Mouse (Mus musculus): ENCODE measurements around the gene Vmo1.

DNA sequence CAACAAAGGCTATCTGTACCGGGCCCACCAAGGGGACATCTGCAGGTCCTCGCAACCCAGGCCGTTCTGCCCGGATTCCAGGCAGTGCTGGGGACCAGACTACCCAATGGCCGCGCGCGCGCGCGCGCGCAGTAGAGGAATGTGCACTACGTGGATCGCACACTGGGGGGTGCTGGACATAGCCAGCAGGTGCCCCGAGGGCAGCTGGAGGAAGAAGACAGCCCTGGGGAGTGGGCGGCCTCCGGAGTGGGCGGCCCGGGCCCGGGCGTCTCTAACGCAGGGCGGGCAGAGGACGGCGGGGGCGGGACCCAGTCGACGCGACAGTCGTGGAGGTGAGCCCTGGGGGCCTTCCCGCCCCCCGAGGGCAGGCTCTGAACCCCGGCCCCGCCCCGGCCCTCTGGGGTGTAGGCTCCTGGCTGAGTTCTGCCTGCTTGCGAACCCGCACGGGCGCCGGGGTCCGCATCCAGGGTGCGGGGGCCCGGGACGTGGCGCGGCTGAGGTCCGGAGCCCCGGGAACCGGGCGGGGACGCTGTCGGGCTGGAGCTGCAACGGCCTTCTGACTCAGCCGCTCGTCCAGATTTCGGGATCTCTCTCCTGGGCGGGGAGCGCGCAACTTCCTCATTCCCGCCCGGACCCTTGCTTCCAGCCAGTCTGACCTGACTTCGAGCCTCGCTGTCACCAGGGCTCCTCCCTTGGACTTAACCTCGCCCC is 25.6 kb upstream of the Vmo1 start, which contains the start of gene Pld2:
- TF ChIP-seq FLI1 (IDR thresholded peaks at IDR 0.05; ENCODE audit: low read length), result no peak
- TF ChIP-seq GATA1 (IDR thresholded peaks at IDR 0.05; ENCODE audit: borderline replicate concordance, low read length), result no peak
